Mouse (Mus musculus): ENCODE measurements around the gene Aldh4a1. TPM values are rescaled to one million over a fixed set of nuclear protein-coding genes. Genes with fewer than 3 reads are reported as not detected.

Aldh4a1 gene
- total RNA-seq, 1 experiment, result 63.5 TPM

DNA sequence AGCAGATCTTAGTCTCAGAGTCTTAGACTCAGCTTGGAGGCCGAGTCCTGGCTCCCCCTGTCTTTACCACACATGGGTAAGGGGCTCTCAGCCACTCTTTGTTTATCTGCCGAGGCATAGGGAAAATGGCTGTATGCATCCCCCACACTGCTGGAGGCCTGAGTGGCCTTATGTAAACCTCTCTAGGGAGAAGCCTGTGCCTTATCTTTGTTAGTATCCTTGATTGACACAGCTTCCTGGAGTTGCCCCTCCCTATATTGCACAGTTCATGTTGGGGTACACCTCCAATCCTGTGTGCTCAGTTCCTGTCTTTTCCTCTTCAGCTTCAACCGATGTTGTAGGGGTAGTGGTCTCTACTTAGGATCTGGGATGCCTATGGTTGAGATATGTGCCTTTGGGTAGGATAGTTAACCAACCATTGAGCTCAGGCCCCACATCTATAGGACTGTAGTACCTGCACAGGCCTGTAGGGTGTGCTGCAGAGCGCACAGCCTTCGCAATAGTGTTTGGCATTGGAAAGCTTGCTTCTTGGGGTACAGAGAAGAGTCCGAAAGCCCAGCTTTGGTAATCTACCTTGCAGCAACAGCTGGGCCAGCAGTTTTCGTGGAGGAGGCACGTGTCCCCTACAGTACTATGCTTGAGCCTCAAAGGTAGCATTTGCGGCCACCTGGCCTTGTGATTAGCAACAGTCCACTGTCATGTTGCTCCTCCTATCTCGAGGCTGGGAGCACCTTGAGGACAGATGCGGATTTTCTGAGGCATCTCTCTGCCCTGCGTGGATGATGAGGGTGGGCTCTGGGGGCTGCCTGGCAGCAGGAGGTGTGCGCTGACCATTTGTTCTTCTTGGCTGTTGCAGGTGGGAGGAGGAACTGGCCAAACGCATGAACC is 20.1 kb upstream of the Aldh4a1 start, which contains the start of gene Gm21969:
Gm21969 (plus strand) TSS at position 830 of the 888 bp plus-strand sequence.
- DNase-seq (ENCODE audit: low read depth, low spot score), result no peak
- peak within 1 kb of the TSS; percentile 41; the same call in 1 of the 2 replicates for H3K9ac ChIP-seq (ENCODE audit: insufficient read depth, low read depth, low read length, poor library complexity, severe bottlenecking)

DNA sequence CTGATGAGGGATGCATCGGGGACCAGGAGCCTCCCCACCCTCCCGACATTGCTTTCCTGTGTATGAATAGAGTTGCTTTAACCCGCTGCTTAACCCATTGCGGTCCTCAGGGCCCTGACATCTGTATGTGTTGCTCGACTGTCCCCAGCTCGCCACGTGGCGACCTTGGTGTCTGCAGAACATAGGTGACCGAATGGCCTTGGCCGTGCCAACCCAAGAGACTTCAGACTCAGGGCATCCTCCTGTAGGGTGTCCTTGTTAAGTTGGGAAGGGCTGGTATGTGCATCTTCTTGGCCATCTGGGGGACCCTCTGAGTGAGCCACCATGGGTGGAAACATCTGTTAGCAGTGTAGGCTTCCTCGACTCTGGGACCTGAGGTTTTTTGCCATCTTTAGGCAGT is 17.4 kb upstream of the Aldh4a1 start:
- Histone ChIP-seq H3K36me3 (ENCODE audit: control insufficient read depth, insufficient read depth, low read length, poor library complexity, severe bottlenecking) (peaks cover 15% of the 10 kb centered on the region), H3K9me3 (ENCODE audit: control insufficient read depth, insufficient read depth, low read depth, low read length) (no peaks in the 10 kb centered on the region), H3K4me1 (ENCODE audit: control insufficient read depth in 2 of 2, insufficient read depth in 2 of 2, low read length in 2 of 2, poor library complexity in 1 of 2) (peaks cover 4 to 28% of the 10 kb centered on the region in 2 experiments), H3K9ac (ENCODE audit: insufficient read depth, low read depth, low read length, poor library complexity, severe bottlenecking) (no peak overlapping the region), H3K27ac (ENCODE audit: insufficient read depth, low read depth, low read length, poor library complexity, severe bottlenecking) (no peak overlapping the region), H3K4me3 (ENCODE audit: insufficient read depth in 1 of 2, low read depth in 1 of 2, low read length in 2 of 2, poor library complexity in 1 of 2, severe bottlenecking in 1 of 2) (no peak overlapping the region)
- no peak for DNase-seq (ENCODE audit: low read depth, low spot score)
- in situ Hi-C loops (cut with MboI; ENCODE audit: low sequenced_read_pairs in 2 of 2, unreplicated experiment in 2 of 2), result no loop called here
- TF ChIP-seq ZNF384 (IDR thresholded peaks at IDR 0.05; ENCODE audit: low read depth, low read length) (no peak), MAFK (IDR thresholded peaks at IDR 0.05; ENCODE audit: insufficient read depth, low read depth, low read length) (no peak), CHD2 (IDR thresholded peaks at IDR 0.05; ENCODE audit: low read depth, low read length) (no peak), HCFC1 (IDR thresholded peaks at IDR 0.05; ENCODE audit: borderline replicate concordance, insufficient read depth, low read length) (no peak), ZC3H11A (IDR thresholded peaks at IDR 0.05; ENCODE audit: borderline replicate concordance, low read depth, low read length) (no peak)

More for the DNA sequence above, 20.1 kb upstream of the Aldh4a1 start, which contains the start of gene Gm21969:
- peaks cover 10 to 40% of the 10 kb centered on the region in 2 experiments for H3K4me1 ChIP-seq (ENCODE audit: control insufficient read depth in 2 of 2, insufficient read depth in 2 of 2, low read length in 2 of 2, poor library complexity in 1 of 2)
- peaks cover 13% of the 10 kb centered on the region for H3K36me3 ChIP-seq (ENCODE audit: control insufficient read depth, insufficient read depth, low read length, poor library complexity, severe bottlenecking)
- in situ Hi-C loops (cut with MboI; ENCODE audit: low sequenced_read_pairs in 2 of 2, unreplicated experiment in 2 of 2), result no loop called here
- no peak for TF ChIP-seq HCFC1 (IDR thresholded peaks at IDR 0.05; ENCODE audit: borderline replicate concordance, insufficient read depth, low read length)
- H3K9me3 ChIP-seq (ENCODE audit: control insufficient read depth, insufficient read depth, low read depth, low read length), result no peaks in the 10 kb centered on the region
- 0 out of 2 replicates have a peak within 1 kb of the TSS, but pooled peaks have one; percentile 2 for H3K27ac ChIP-seq (ENCODE audit: insufficient read depth, low read depth, low read length, poor library complexity, severe bottlenecking)
- peak within 1 kb of the TSS in 1 of 2 experiments; percentile 5; a peak in 1 of 4 replicates for H3K4me3 ChIP-seq (ENCODE audit: insufficient read depth in 1 of 2, low read depth in 1 of 2, low read length in 2 of 2, poor library complexity in 1 of 2, severe bottlenecking in 1 of 2)

GRCm38 (mm10) chr4:139606732-139607131 is 15.9 kb upstream of the Aldh4a1 start:
- no peak overlapping the region for H3K27ac ChIP-seq (ENCODE audit: insufficient read depth, low read depth, low read length, poor library complexity, severe bottlenecking)
- H3K9ac ChIP-seq (ENCODE audit: insufficient read depth, low read depth, low read length, poor library complexity, severe bottlenecking), result no peak overlapping the region
- TF ChIP-seq ZC3H11A (IDR thresholded peaks at IDR 0.05; ENCODE audit: borderline replicate concordance, low read depth, low read length) (no peak), ZNF384 (IDR thresholded peaks at IDR 0.05; ENCODE audit: low read depth, low read length) (no peak), HCFC1 (IDR thresholded peaks at IDR 0.05; ENCODE audit: borderline replicate concordance, insufficient read depth, low read length) (no peak), MAFK (IDR thresholded peaks at IDR 0.05; ENCODE audit: insufficient read depth, low read depth, low read length) (no peak), CHD2 (IDR thresholded peaks at IDR 0.05; ENCODE audit: low read depth, low read length) (no peak)
- DNase-seq (ENCODE audit: low read depth, low spot score), result no peak
- no peak overlapping the region for H3K4me3 ChIP-seq (ENCODE audit: insufficient read depth in 1 of 2, low read depth in 1 of 2, low read length in 2 of 2, poor library complexity in 1 of 2, severe bottlenecking in 1 of 2)
- H3K36me3 ChIP-seq (ENCODE audit: control insufficient read depth, insufficient read depth, low read length, poor library complexity, severe bottlenecking), result peaks cover 15% of the 10 kb centered on the region
- in situ Hi-C loops (cut with MboI; ENCODE audit: low sequenced_read_pairs in 2 of 2, unreplicated experiment in 2 of 2), result no loop called here
- peaks cover 2 to 22% of the 10 kb centered on the region in 2 experiments; a peak in 3 of 4 replicates for H3K4me1 ChIP-seq (ENCODE audit: control insufficient read depth in 2 of 2, insufficient read depth in 2 of 2, low read length in 2 of 2, poor library complexity in 1 of 2)
- H3K9me3 ChIP-seq (ENCODE audit: control insufficient read depth, insufficient read depth, low read depth, low read length), result no peaks in the 10 kb centered on the region

- Histone ChIP-seq H3K4me3 (ENCODE audit: insufficient read depth in 1 of 2, low read depth in 1 of 2, low read length in 2 of 2, poor library complexity in 1 of 2, severe bottlenecking in 1 of 2) (no peak overlapping the region), H3K27ac (ENCODE audit: insufficient read depth, low read depth, low read length, poor library complexity, severe bottlenecking) (no peak overlapping the region), H3K36me3 (ENCODE audit: control insufficient read depth, insufficient read depth, low read length, poor library complexity, severe bottlenecking) (peaks cover 18% of the 10 kb centered on the region), H3K9ac (ENCODE audit: insufficient read depth, low read depth, low read length, poor library complexity, severe bottlenecking) (no peak overlapping the region), H3K9me3 (ENCODE audit: control insufficient read depth, insufficient read depth, low read depth, low read length) (no peaks in the 10 kb centered on the region), H3K4me1 (ENCODE audit: control insufficient read depth in 2 of 2, insufficient read depth in 2 of 2, low read length in 2 of 2, poor library complexity in 1 of 2) (peaks cover 0 to 6% of the 10 kb centered on the region in 2 experiments; a peak in 1 of 4 replicates)
- in situ Hi-C loops (cut with MboI; ENCODE audit: low sequenced_read_pairs in 2 of 2, unreplicated experiment in 2 of 2), result no loop called here
- TF ChIP-seq ZNF384 (IDR thresholded peaks at IDR 0.05; ENCODE audit: low read depth, low read length) (no peak), MAFK (IDR thresholded peaks at IDR 0.05; ENCODE audit: insufficient read depth, low read depth, low read length) (no peak)
- no peak for DNase-seq (ENCODE audit: low read depth, low spot score)
These were observed 13.7 kb upstream of the Aldh4a1 start for GRCm38 (mm10) chr4:139608975-139609374.
